Mouse (Mus musculus) 416B (cell line): ENCODE measurements around the gene Cldnd2.
A peak's percentile ranks its signal among the peaks of the same experiment; 100 is the strongest.
"Not testable (repeated sequence)": the region's sequence is repeated elsewhere in the genome, so short reads cannot be mapped to it uniquely, and the experiment has no call there.

Experiments
- DNase-seq: peaks from one replicate; pipeline ENCODE4 v3.0.0; 2011; ENCODE audit warnings: low read depth

The Cldnd2 gene

DNA sequence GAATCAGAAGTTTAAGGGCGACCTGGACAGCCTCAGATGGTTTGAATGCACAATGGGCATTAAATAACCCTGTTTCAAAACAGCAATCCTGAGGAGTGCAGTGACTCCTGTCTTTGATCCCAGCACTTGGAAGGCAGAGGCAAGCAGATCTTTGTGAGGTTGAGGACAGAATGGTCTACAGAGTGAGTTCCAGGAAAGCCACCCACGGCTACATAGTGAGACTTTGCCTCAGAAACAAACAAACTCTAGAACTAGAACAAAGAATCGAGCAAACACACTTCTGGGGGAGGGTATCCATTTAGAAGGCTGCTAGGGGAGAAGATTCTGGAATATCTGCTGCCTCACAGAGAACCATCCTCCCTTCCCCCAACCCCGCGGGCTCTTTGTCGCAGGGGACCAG is at the start of gene Cldnd2:
Gene Cldnd2 (plus strand): TSS at position 301 of the 400 bp plus-strand sequence.
- DNase-seq, result no peak

DNA sequence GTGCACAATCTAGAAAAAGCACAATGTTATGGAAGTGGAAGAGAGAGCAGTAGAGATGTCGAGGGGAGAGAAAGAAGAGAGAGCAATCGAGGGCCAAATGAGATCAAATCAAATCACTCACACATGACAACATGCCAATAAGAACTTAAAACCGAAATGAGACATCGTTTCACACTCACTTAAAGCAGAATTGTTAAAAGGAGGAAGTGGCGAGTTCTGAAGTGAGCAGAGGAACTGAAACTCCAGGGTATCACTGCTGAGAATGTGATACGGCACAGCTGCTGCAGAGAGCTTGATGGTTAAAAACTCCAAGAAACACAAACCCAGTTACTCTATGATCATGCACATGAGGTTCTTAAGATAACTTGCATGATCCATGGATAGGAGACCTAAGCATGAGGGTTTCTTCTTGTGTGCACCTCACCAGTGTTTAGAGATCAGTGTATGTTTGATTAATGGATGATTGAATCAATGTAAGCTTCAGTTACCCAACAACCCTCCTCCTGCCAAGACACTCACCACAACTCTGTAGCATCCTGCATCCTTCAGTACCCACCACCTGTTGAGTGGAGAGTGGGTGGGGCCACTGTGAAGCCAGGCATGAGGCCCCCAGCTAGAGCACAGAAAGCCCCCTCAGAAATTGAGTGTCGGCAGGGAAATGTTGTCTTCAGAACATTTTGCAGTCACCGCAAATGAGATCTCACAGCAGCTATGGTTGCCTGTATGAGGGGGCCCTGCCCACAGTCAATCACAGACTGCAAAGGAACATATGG is 48.0 kb upstream of the Cldnd2 start:
- DNase-seq, result peak; percentile 22

DNA sequence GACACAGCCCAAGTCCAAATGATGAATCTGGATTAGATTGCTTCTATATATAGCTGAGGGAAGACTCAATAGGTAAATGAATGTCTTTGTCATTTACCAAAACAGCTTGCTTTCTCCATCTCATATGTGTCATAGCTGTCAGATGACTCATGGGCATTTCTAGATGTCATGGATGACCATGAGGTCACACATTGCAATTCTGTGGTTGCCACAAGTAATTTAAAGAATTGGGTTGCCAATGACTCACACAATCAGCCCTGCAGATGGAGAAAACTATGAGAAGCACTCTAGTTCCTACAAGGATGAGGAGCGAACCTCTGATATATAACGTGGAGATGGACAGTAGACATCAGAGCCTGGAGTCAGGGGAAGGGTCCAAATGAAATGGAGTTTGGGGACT is 41.1 kb upstream of the Cldnd2 start:
- peak; percentile 69 for DNase-seq

DNA sequence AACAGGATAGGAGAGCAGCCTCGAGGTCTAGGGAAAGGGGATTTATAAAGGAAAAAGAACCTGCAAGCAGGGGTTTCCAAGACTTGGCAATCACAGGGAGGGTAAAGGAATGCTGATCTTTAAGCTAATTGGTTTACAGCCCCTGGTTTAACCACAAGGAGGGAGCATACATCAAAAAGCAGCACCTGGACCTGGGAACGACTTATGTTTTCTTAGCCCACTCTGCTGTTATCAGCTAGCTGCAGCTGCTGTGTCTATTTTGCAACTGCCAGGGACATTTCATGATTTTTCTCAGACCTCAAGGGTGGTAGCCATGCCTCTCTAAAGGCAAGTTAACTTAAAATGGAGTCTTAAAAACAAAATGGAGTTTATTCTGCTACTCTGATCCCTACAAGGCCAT is 37.9 kb upstream of the Cldnd2 start:
- DNase-seq, result no peak

DNA sequence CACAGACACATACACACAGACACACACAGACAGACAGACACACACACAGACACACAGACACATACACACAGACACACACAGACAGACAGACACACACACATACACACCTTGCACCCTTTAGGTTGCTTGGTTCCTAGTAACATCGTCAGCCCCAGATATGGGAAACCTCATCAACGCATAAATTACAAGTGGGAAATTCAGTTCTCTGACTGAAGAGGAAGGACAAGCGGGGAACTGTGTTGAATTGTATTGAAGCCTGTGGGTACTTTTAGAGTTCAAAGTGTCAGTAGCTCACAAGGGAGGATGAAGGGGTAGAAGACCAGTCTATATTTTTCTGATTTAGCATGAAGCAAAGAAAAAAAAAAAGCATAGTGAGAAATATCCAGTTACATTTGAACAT is 33.0 kb upstream of the Cldnd2 start:
- DNase-seq, result no peak

DNA sequence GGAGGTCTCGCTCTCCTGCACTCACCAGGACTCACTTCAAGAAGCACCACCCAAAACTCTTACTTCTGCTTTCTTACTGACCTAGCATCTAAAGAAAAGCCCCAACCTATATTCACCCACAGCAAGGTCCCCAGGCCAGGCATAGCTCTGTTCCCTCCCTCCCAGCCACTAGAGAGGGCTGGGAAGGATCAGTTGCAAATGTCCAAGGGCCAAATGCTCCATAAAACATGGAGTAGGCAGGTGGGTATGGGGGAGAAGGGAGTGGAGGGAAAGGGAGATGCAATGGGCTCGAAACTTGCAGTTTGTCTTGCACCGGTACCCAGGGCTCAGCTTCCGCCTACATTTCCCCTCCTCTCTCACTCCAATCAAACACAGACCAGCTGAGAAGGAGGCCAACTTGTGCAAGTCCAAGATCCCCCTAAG is 32.4 kb upstream of the Cldnd2 start, which contains the start of gene Siglecg:
Gene Siglecg (plus strand): TSS at position 74 of the 423 bp plus-strand sequence.
- no peak for DNase-seq

DNA sequence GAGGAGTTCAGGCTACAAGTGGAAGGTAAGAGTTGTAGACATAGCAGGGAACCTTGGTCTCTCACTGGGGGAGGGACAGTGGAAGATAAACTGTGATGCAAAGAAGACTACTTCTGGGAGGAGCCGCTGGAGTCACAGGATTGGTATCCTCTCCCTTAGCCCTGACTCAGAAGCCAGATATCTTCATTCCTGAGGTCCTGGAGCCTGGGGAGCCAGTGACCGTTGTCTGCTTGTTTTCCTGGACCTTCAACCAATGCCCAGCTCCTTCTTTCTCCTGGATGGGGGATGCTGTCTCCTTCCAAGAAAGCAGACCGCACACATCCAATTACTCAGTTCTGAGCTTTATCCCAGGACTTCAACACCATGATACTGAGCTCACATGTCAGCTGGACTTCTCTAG is 31.5 kb upstream of the Cldnd2 start:
- DNase-seq, result no peak

DNA sequence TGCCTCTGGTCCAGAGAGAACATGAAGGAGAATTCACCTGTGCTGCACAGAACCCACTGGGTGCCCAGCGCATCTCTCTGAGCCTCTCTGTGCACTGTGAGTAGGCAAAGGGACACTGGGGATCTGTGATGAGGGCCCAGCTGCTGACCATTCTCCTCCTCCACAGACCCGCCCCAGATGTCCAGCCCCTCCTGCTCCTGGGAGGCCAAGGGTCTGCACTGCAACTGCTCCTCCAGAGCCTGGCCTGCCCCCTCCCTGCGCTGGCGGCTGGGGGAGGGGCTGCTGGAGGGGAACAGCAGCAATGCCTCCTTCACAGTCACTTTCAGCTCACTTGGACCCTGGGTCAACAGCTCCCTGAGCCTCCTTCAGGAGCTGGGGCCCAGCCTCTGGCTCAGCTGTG is 28.9 kb upstream of the Cldnd2 start:
- DNase-seq, result not testable (repeated sequence)

DNA sequence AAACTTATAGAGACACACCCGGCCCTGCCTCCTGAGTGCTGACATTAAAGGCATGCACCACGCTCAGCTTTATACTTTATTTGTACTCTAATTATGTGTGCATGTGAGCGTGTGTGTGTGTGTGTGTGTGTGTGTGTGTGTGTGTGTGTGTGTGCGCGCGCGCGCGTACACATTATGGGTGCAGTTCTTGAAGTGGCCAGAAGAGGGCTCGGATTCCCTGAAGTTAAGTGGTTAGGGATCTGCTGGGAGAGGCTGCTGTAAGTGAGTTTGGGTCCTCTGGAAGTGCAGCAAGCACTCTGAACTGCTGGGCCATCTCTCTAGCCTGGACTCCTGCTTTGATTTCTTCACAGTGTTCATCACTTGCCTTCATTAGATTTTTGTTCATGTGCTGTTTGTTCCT is 23.3 kb upstream of the Cldnd2 start:
- DNase-seq, result no peak

DNA sequence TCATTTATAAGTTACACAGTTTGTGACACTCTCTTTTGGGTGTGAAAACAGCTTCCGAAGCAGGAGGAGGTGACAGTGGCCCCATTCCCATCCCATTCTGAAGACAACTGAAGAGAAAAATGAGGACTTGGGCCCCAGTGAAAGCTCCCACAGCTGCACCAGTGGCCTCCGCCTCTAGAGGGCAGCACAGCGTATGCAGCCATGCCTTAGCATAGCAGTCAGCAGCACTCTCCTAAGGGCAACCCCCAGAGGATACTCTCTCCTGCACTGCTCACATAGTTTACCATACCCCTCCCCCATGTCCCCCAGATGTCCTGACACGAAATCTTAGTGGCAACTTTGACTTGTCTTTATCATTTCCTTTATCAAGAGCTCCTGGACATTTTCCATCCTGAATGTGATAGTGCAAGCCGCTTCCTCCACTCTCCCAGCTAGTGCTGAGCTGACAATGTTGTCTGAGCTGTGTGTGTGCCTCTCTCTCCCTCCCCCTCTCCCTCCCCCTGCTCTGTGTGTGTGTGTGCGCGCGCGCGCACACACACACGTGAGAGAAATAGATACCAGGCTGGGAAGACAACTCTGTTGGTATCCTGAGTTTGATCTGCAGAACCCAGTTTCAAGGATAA is 17.5 kb upstream of the Cldnd2 start:
- DNase-seq, result peak; percentile 80

DNA sequence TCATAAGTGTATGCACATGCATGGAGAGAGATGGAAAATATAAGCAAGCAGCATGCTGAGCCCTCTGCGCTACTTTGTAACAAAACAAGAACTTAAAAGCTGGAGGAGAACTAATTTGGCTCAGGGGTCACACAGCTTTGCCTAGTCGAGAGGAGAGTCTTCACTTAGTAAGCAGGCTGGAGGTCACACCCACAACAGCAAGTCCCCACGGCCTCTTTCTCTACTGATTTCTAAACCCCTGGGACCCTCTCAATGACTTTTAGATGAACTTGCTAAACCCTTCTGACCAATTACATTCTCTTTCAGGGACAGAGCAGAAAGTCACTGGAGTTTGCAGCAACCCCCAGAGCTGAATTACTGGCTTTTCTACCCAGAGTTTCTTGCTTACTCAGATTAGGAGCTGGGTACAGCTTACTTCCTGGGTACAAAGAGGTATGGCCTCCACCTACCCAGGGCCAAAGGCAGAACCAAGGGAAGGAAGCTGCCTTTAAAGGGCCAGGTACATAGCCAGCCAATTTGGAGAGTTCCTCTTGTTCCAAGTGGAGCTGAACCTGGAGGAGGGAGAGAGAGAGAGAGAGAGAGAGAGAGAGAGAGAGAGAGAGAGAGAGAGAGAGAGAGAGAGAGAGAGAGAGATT is 16.5 kb upstream of the Cldnd2 start:
- no peak for DNase-seq

DNA sequence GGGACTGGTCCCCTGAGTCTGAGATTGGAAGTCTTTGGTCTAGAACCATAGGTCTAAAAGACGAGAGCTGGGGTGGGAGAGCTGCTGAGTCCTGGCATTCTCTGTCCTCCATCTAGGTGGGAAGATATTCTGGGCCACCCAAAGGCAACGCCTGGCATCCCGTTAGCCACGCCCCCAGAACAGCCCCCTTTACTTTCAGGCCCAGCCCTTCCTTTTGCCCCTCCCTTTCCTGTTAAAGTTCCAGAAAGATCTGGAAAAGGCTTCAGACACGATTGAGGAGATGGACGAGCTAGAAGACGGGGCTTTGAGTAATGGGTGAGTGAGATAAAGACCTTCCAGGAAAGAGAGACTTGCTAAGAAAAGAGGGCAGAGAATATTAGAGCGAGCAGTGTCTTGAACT is 13.2 kb upstream of the Cldnd2 start, which contains the start of gene Lim2:
Gene Lim2 (plus strand): TSS at position 265 of the 400 bp plus-strand sequence.
- DNase-seq, result no peak

DNA sequence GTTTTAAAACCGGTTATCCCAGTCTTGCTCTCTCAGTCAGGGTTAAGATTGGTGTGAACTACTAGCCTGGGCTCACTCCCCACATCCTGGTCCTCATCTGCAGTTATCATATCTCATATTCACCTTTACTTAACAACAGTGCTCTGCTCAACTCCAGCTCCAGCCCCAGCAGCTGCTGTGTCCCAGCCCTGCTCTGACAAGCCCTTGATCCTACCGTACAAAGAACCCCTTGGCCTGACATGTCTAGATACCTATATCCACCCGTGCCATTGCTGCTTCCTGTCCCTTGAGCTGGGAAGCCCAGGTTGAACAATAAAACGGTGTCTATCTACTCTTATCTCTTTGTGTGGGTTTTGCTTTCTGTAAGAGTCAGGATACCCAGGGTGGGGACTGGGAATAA is 11.1 kb upstream of the Cldnd2 start:
- no peak for DNase-seq

DNA sequence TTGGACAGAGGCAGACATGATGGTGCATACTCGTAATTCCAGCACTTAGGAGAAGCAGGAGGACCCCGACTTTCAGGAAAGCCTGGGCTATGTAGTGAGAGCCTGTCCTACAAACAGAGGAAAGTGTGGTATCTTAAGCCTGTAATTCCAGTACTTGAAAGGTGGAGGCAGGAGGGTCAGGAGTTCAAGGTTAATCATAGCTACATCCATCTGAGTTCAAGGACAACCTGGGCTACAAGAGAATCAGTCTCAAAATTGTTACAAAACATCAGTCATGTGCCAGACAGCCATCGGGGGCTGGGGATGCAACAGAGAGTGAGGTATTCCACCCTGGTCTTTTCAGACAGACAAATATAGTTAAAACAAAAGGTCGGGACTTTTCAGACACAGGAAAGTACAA is 7.7 kb upstream of the Cldnd2 start:
- no peak for DNase-seq

DNA sequence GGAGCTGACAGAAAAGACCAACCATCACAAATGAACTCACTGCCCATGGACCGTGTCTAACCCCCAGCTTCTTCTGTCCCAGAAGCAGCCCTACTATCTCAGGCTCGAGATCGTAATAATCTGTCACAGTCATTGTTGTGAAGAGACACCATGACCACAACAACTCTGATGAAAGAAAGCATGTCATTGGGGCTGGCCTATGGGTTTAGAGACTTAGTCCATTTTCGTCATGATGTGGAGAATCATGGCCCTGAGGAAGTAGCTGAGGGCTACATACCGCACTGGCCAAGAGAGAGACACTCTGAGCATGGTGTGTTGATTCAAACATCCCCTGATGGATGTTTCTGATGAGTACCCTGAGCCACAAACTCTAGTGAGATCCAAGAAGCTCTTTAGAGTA is 5.9 kb upstream of the Cldnd2 start:
- no peak for DNase-seq

DNA sequence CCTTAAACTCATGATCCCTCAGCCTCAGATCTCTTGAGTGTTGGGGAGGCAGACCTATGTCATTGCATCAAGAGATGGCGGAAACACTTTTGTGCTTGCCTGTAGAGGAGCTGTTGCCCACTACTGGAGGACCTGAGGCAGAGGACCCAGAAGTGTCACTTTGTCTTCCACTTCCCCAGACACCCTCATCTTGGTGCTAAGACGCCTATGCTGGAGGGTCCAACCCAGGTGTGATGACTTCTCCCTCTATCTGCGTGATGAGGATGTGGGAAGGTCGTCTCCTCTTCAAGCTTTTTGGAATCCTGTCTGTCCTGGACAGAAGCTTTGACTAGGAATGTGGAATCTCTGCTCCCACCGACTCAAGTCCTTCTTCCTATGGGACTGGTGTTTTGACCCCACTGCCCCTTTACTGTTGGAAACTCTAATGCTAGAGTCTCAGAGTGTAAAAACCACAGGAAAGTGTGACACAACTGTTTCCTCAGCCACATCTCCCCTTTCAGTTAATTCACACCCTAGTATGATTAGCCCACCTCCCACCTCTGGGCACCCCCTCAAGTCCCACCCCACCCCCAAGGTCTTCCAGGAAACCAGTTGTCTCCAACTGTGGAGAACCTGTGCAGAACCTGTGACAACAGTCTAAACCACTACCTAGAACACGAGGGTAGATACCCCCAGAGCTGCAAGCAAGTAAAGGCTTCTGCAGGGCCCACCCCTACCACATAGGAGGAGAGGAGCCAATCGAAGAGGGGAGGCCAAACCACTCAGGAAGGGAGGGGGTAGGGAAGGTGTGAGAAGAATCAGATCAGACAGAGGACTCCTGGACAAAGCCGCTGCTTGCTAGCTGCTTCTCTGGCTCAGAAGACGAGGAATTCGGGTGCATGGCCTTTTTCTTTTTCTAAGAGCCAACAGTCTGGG is 4.0 kb upstream of the Cldnd2 start, which contains the start of gene Nkg7:
Gene Nkg7 (plus strand): TSS at position 733 of the 915 bp plus-strand sequence.
- DNase-seq, result peak; percentile 56

DNA sequence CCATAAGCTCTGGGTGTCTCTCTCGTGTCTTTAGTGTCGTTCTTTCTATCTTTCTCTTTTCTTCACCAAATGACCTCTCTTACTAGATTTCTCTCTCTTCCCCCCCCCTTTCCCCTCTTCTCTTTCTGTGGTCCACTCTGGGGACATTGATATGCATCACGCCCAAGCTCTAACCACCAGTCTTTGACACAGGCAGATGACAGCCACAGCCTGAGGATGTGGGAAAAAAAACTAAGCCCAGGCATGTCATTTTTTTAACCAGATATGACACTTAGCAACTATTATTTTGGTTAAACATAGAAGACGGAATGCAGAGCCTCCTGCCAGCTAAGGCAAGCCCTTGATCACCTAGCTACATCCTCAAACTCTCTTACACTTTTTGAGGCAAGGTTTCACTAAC is 2.0 kb upstream of the Cldnd2 start:
- DNase-seq, result peak; percentile 85

DNA sequence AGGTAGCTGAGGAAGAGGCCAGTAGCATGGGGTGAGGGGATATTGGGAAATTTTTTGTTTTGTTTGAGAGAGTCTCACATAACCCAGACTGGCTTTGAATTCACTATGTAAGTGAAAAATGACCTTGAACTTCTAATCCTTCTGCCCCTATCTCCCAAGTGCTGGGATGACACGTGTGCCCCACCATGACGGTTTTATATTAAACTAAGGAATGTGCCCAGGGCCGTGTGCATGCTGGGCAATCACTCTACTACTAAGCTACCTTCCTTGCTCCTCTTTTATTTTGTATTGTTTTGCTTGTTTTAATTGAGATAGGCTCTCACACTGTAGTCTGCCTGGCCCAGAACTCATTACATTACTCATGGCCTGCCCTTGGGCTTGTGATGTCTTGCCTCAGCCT is 489 bp downstream of the Cldnd2 start:
- DNase-seq, result no peak

DNA sequence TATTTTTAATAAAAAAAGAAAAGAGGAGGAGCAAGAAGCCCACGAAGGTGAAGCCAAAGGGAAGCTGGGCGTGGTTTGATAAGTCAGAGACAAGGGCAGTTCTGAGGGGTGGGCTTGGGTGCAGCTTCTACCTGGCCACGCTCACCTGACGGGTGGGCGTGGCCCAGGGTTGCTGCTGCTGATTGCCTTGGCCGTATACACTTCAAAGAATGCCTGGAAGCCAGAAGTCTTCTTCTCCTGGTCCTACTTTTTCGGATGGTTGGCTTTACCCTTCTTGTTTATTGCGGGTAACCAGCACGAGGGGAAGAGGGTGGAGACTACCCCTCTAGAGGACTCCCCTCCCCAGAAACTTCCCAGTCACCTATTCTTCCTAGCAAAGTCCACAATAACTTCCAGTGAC is 2.1 kb downstream of the Cldnd2 start:
- no peak for DNase-seq

DNA sequence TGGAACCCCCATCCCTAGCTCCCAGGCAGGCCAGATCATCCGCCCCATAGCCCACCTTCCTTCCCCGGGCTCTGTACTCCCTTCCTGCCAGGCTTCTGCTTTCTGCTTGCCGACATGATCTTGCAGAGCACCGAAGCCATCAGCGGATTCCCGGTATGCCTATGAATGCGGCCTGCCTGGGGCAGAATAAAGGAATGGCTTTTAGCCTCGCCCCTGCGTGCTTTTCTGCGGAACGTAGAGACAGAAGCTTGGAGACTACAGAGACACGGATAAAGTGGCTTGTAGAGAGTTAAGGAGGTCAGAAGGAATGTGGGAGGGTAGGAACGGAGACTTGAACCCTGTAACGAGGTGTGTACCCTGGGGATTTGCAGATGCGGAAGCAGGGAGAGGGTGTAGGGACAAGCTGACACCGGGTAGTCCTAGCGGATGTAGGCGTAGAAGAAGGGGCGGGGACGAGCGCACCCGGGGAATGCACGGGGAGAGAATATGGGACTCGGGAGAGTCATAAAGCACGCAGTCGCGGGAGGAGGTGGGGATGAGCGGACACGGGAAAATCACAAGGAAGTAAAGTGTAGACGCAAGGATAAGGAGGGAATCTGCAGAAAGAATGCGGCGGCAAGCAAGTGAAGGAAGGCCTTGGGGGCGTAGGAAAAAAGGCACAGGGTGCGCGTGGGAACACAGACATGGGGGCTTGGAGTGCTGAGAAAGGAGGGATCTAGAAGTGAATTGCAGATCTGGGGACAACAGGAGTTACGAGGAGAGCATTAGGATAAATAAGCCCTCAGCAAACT is 2.7 kb downstream of the Cldnd2 start:
- DNase-seq, result peak; percentile 87

DNA sequence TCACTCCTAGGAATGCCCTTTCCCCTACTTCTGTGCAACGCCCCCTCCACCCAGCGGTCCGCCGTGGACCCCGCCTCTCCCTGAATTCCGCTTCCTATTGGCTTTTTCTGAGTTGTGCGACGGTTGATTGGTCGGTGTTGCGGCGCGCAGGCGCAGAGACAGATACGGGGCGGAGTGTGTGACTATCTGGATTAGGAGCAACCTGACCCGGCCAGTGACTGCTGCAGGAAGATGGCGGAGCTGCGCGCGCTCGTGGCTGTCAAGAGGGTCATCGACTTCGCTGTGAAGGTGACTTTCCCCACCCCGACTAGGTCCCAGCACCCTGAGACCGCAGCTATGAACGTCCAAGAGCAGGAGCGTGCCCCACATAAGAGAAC is 3.3 kb downstream of the Cldnd2 start, which contains the start of the genes Etfb and Gm45233:
Gene Etfb (plus strand): TSS at position 167 of the 377 bp plus-strand sequence.
Gene Gm45233 (plus strand): TSS at position 212 of the 377 bp plus-strand sequence.
- DNase-seq, result peak; percentile 97
